Mouse (Mus musculus) neural tube, embryonic 11.5 days (tissue): ENCODE results near the gene Nek9. TPM values are rescaled to one million over a fixed set of nuclear protein-coding genes. Genes with fewer than 3 reads are reported as not detected.

Source experiments
- ATAC-seq: fragments of 200-750 bp; cut with Nextera tagmentation; 2 replicates; pipeline ENCODE4 v1.8.0; 2017; ENCODE audit warnings: moderate number of reproducible peaks, mild to moderate bottlenecking, moderate TSS enrichment, moderate library complexity; ENCODE audit not compliant: insufficient read depth, low FRiP score, low TSS enrichment
- DNase-seq: peaks from one replicate; pipeline ENCODE4 v3.0.0-alpha.2; 2015; ENCODE audit warnings: low spot score
- H3K27ac ChIP-seq: fragments of 300-500 bp; sonication (generic); 2 replicates; pipeline ENCODE4 v1.5.1; 2014; ENCODE audit warnings: low read depth, mild to moderate bottlenecking, low read length
- H3K27me3 ChIP-seq: fragments of 300-500 bp; sonication (generic); 2 replicates; pipeline ENCODE4 v1.6.1; 2014; ENCODE audit warnings: mild to moderate bottlenecking, low read length, mixed read lengths; ENCODE audit not compliant: control insufficient read depth, insufficient read depth
- H3K36me3 ChIP-seq: fragments of 300-500 bp; sonication (generic); 2 replicates; pipeline ENCODE4 v1.6.1; 2014; ENCODE audit warnings: mild to moderate bottlenecking, low read length, moderate library complexity, mixed read lengths; ENCODE audit not compliant: control insufficient read depth, insufficient read depth
- H3K4me1 ChIP-seq: fragments of 300-500 bp; sonication (generic); 2 replicates; pipeline ENCODE4 v1.6.1; 2014; ENCODE audit warnings: low read length, mixed read lengths; ENCODE audit not compliant: control insufficient read depth, insufficient read depth
- H3K4me2 ChIP-seq: fragments of 300-500 bp; sonication (generic); 2 replicates; pipeline ENCODE4 v1.6.1; 2014; ENCODE audit warnings: low read depth, mild to moderate bottlenecking, moderate library complexity
- H3K4me3 ChIP-seq: fragments of 300-500 bp; sonication (generic); 2 replicates; pipeline ENCODE4 v1.5.1; 2014; ENCODE audit warnings: low read depth, low read length
- H3K9ac ChIP-seq: fragments of 300-500 bp; sonication (generic); 2 replicates; pipeline ENCODE4 v1.6.1; 2014; ENCODE audit warnings: mild to moderate bottlenecking, low read length
- H3K9me3 ChIP-seq: fragments of 300-500 bp; sonication (generic); 2 replicates; pipeline ENCODE4 v1.6.1; 2016; ENCODE audit warnings: low read length; ENCODE audit not compliant: control insufficient read depth
- WGBS: fragments of 180-500 bp; shearing (Covaris S2); extraction: QIAGEN DNeasy Blood & Tissue Kit; methylation state at CpG from one replicate; pipeline ENCODE4 v1.1.7; 2014; 5-methylcytosine and 5-hydroxymethylcytosine counted together
- polyA plus RNA-seq: library from polyadenylated mRNA; unstranded; fragments of >200 nt; fragmentation: Nextera tagmentation; extraction: Ambion mirVana; gene quantifications from 2 replicates; pipeline ENCODE4 v1.2.1, GENCODE M21; 2014

Gene Nek9
- polyA plus RNA-seq, 1 experiment from 2014 or later: 15.3 TPM

DNA sequence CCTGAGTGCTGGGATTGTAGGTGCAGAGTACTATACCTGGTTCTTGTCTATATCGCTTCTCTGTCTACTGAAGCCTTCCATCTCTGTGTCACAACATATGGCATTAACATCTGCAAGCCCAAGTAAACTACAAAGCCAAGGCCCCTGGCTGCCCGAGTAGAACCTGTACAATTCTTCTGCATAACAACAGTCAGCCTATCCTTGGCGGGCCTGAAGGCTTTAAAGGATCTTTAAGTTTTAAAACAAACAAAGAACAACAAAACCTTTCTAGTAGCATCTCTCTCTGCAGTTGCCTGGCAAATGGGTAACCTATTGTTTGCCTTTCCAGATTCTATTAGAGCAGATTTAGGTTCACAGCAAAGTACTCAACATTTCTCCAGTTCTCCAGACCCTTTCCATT is 14.9 kb upstream of the Nek9 start:
- Histone ChIP-seq H3K36me3 (peaks cover 3% of the 10 kb centered on the region), H3K4me1 (no peaks in the 10 kb centered on the region), H3K27ac (no peak overlapping the region), H3K4me3 (no peak overlapping the region), H3K9ac (no peak overlapping the region), H3K27me3 (no peaks in the 10 kb centered on the region), H3K9me3 (no peaks in the 10 kb centered on the region), H3K4me2 (no peak overlapping the region)
- WGBS: 91% methylated on average over 3 of the region's 3 CpGs
- ATAC-seq: no peak
- no peak for DNase-seq

DNA sequence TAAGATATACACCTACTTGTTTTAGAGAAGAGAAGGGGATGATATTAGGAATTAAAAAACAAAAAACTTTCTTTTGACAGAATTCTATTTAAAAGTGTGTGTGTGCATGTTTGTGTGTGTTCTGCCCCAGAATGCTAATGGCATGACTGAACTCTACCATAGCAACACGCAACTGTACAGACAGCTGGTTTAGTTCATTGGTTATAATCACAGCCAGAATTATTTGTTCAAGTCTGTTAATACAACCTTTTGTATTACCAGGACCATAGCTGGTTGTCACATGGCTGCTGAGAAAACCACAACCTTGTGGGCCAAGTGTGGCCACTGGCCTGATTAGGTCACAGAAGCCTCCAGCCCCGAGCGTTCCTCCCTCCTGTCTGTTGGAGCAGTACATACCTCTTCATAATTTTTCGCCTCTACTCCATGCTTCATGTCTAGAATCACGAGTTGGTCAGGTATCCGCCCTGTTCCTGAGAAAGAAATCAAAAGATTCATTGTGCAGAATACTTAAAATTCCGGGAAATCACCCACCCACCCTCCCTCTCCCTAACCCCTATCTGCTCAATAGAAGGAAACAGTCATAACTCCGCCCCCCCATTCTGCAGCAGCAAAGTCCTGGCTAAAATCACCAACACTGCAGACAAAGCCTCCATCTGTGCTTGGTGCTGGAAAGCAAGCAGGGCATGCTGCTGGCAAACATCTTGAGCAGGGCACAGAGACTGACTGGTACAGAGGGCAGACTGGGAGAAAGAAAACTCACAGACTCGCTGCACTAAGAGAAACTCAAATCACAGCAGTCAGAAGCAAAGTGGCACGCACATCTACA is 11.5 kb upstream of the Nek9 start:
- no peaks in the 10 kb centered on the region for H3K27me3 ChIP-seq
- H3K27ac ChIP-seq: no peak overlapping the region
- peaks cover 4% of the 10 kb centered on the region for H3K36me3 ChIP-seq
- ATAC-seq (no peak), DNase-seq (no peak)
- no peaks in the 10 kb centered on the region for H3K4me1 ChIP-seq
- no peak overlapping the region for H3K9ac ChIP-seq
- WGBS: 85% methylated on average over 10 of the region's 10 CpGs
- H3K4me3 ChIP-seq: no peak overlapping the region
- H3K4me2 ChIP-seq: no peak overlapping the region
- H3K9me3 ChIP-seq: no peaks in the 10 kb centered on the region

DNA sequence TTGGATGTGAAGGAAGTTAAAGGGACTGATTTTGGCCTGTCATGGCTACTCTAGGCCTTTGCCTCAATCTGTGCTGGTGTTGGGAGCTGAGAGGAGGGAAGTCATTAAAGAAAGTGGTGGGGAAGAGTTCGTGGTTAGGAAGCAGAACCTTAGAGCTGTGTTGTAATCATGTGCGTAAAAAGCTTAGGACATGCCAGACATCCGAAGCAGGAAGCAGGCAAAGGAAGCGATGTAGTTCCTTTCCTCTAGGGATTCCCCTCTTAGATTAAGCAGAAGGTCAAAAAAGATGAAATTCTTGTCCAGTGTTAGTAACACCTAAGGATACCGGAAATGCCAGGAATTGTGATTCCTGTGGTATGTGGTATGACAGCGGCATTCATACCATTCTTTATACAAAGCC is 9.2 kb upstream of the Nek9 start:
- Histone ChIP-seq H3K4me3 (no peak overlapping the region), H3K27ac (no peak overlapping the region), H3K4me2 (no peak overlapping the region), H3K9ac (no peak overlapping the region), H3K9me3 (no peaks in the 10 kb centered on the region), H3K36me3 (peaks cover 2% of the 10 kb centered on the region), H3K4me1 (no peaks in the 10 kb centered on the region), H3K27me3 (no peaks in the 10 kb centered on the region)
- WGBS: 89% methylated on average over 6 of the region's 6 CpGs
- no peak for ATAC-seq
- no peak for DNase-seq

DNA sequence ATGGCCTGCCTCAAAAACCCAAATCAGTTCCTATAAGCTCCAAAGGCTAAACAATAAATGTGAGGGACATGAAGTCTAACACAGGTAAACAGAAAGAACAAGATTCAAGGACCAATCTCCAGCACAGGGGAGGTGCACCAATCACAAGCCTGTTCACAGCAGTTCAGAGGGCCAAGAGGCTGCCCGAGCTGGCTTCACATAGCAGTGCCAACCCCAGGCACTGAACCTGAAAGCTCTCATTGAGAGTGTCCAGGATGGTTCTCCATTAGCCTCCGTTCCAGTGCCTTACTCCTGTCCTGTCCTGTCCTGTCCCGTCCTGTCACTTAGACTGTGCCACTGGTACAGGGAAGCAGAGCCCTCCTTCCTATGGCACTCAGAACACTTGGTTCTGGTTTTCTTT is 8.0 kb upstream of the Nek9 start:
- ATAC-seq (no peak), DNase-seq (no peak)
- no peaks in the 10 kb centered on the region for H3K4me1 ChIP-seq
- WGBS: 90% methylated on average over 3 of the region's 3 CpGs
- no peaks in the 10 kb centered on the region for H3K27me3 ChIP-seq
- no peak overlapping the region for H3K4me3 ChIP-seq
- H3K9me3 ChIP-seq: no peaks in the 10 kb centered on the region
- no peak overlapping the region for H3K9ac ChIP-seq
- H3K36me3 ChIP-seq: peaks cover 2% of the 10 kb centered on the region
- no peak overlapping the region for H3K4me2 ChIP-seq
- H3K27ac ChIP-seq: no peak overlapping the region

DNA sequence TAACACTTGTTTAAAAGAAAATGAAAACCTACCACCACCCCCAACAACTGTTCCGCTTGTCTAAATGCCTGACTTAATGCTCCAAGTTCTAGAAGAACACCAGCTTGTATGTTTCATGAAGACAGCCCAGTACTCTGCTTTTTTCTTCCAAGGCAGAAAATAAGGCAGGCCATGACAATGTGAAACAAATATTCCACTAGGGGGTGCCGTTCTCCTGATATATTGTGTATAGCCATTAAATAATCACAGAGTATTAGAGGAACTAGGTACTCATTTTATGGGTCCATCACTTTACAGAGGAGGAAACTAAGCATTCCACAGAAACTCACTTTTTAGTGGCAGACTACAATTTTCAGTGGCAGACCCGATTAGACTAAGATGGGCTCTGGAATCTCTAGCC is 7.2 kb upstream of the Nek9 start:
- H3K4me3 ChIP-seq: no peak overlapping the region
- ATAC-seq (no peak), DNase-seq (peak; percentile 51)
- H3K9ac ChIP-seq: no peak overlapping the region
- H3K4me1 ChIP-seq: 0 out of 2 replicates have a peak, but pooled peaks cover 4% of the 10 kb centered on the region
- peaks cover 2% of the 10 kb centered on the region for H3K36me3 ChIP-seq
- H3K27me3 ChIP-seq: no peaks in the 10 kb centered on the region
- H3K9me3 ChIP-seq: no peaks in the 10 kb centered on the region
- 73% methylated on average over 3 of the region's 3 CpGs for WGBS
- no peak overlapping the region for H3K4me2 ChIP-seq
- no peak overlapping the region for H3K27ac ChIP-seq

DNA sequence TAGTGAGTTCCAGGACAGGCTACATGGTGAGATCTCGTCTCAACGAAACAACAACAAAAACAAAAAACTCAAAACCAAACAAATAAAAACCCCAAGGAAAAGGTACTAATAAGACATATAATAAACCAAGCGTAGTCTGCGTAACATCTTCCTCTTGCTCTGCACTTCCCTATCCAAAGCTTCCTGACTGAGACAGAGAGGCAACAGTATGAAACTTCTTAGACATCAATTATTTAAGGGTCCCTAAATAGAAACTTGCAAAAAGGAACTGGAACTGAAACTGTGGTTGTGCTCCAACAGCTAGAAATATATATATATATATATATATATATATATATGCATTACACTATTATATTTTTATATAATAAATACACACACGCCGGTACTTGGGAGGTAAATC is 6.4 kb upstream of the Nek9 start:
- Histone ChIP-seq H3K4me1 (0 out of 2 replicates have a peak, but pooled peaks cover 5% of the 10 kb centered on the region), H3K4me2 (no peak overlapping the region), H3K4me3 (no peak overlapping the region), H3K9ac (no peak overlapping the region), H3K9me3 (no peaks in the 10 kb centered on the region), H3K27me3 (no peaks in the 10 kb centered on the region), H3K27ac (no peak overlapping the region), H3K36me3 (peaks cover 2% of the 10 kb centered on the region)
- no peak for DNase-seq
- ATAC-seq: no peak
- 95% methylated on average over 6 of the region's 6 CpGs for WGBS

DNA sequence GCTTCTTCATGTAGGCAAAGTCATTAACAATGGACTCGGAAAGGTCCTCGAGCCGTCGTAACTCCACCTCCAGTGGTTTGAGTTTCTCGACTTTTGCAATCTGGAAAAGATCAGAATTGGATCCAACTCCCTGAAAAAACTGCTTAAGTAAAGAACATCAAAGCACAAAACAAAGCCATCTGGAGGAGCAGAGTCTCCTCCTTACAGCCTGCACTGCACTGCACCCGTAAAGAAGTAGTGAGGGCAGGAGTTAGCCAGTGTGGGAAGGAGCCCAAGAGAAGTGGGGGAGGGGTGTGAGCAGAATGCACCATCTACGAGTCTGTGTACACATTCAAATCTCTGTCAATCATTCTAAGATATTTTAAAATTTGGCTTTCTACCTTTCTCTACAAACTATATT is 5.1 kb upstream of the Nek9 start:
- Histone ChIP-seq H3K27me3 (no peaks in the 10 kb centered on the region), H3K27ac (no peak overlapping the region)
- WGBS: 68% methylated on average over 7 of the region's 7 CpGs

DNA sequence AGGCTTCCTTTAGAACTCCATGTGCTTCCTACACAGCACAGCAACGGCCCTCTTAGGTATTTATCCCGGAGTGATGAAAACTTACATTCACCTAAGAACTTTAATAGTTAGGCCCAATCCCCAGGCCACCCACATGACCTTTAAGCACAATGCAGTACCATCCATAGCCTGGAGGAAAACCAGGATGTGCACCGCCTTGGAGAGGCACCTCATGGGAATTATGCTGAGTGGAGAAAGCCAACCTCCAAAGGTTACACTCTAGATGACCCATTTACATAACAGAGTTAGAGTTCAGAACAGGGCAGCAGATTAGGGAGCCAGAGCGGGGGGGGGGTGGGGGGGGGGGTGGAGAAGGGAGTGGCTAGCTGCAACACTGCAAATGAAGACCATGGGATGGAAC is 3.1 kb upstream of the Nek9 start:
- Histone ChIP-seq H3K4me1 (0 out of 2 replicates have a peak, but pooled peaks cover 5% of the 10 kb centered on the region), H3K9ac (no peak overlapping the region), H3K9me3 (no peaks in the 10 kb centered on the region), H3K36me3 (no peaks in the 10 kb centered on the region), H3K4me3 (no peak overlapping the region), H3K27me3 (no peaks in the 10 kb centered on the region), H3K27ac (no peak overlapping the region), H3K4me2 (no peak overlapping the region)
- 74% methylated on average over 4 of the region's 4 CpGs for WGBS
- peak; percentile 28; the same call in 1 of the 2 replicates for ATAC-seq
- no peak for DNase-seq

More for the DNA sequence above, 5.1 kb upstream of the Nek9 start:
- Histone ChIP-seq H3K9me3 (no peaks in the 10 kb centered on the region), H3K9ac (no peak overlapping the region), H3K4me1 (0 out of 2 replicates have a peak, but pooled peaks cover 5% of the 10 kb centered on the region), H3K4me3 (no peak overlapping the region), H3K4me2 (no peak overlapping the region), H3K36me3 (peaks cover 2% of the 10 kb centered on the region; the same call in 1 of the 2 replicates)
- DNase-seq (no peak), ATAC-seq (no peak)

DNA sequence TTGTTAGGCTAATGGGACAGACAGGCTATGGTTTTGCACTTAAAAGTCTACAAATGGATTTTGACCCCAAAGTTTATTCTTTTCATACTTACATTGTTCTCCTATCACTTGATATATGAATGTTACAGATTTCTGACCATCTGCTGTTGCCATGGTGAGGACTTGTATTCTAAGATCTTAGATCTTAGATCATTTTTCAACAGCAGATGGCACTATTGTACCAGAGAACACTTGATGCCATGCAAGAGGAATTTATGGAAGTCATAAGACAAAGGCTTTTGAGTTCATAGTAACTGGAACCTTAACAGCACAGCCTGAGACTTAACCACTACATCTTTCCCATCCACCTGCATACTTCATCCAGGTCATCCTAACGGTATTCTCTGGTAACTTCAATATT is 2.0 kb upstream of the Nek9 start:
- 0 out of 2 replicates have a peak overlapping the region, but pooled peaks have one; percentile 17 for H3K27ac ChIP-seq
- no peaks in the 10 kb centered on the region for H3K36me3 ChIP-seq
- H3K27me3 ChIP-seq: no peaks in the 10 kb centered on the region
- WGBS: 52% methylated on average over 1 of the region's 1 CpGs
- H3K9me3 ChIP-seq: no peaks in the 10 kb centered on the region
- no peak for ATAC-seq
- no peak for DNase-seq
- H3K4me1 ChIP-seq: 0 out of 2 replicates have a peak, but pooled peaks cover 5% of the 10 kb centered on the region
- H3K4me3 ChIP-seq: no peak overlapping the region
- no peak overlapping the region for H3K4me2 ChIP-seq
- H3K9ac ChIP-seq: no peak overlapping the region
